Mouse (Mus musculus) erythroblast, embryonic 14.5 days (primary cell): ENCODE results near the gene Igf2bp3.

Experiments used
- GATA1 ChIP-seq: IDR thresholded peaks from 2 replicates; pipeline ENCODE4 v1.6.1; 2012; ENCODE audit warnings: low read length, inconsistent platforms, mixed read lengths
- TAL1 ChIP-seq: IDR thresholded peaks from 3 replicates; pipeline ENCODE4 v1.6.1; 2012; ENCODE audit warnings: low read length, inconsistent platforms, mixed read lengths

- TF ChIP-seq GATA1 (no peak), TAL1 (no peak)
Measured at GRCm38 (mm10) chr6:49131855-49132254, 82.9 kb downstream of the Igf2bp3 start.
